Mouse (Mus musculus) ES-Bruce4 (cell line): ENCODE measurements around the gene Mgst3. TPM values are rescaled to one million over a fixed set of nuclear protein-coding genes. Genes with fewer than 3 reads are reported as not detected.

ENCODE experiments used
- H3K27ac ChIP-seq: 2 replicates; pipeline ENCODE4 v1.5.1; 2012; ENCODE audit warnings: low read length, inconsistent platforms; ENCODE audit not compliant: insufficient read depth
- H3K27me3 ChIP-seq: 2 replicates; pipeline ENCODE4 v1.6.1; 2012; ENCODE audit warnings: mild to moderate bottlenecking, low read length, inconsistent platforms; ENCODE audit not compliant: control insufficient read depth, poor library complexity, insufficient read depth, severe bottlenecking
- H3K36me3 ChIP-seq: 2 replicates; pipeline ENCODE4 v1.6.1; 2012; ENCODE audit warnings: inconsistent platforms, mild to moderate bottlenecking, low read length, moderate library complexity; ENCODE audit not compliant: control insufficient read depth, poor library complexity, insufficient read depth, severe bottlenecking
- H3K4me1 ChIP-seq: one replicate; pipeline ENCODE4 v1.8.1; 2011; ENCODE audit warnings: low read length; ENCODE audit not compliant: control insufficient read depth, insufficient read depth
- H3K4me3 ChIP-seq: 2 replicates; pipeline ENCODE4 v1.5.1; 2011; ENCODE audit warnings: low read depth, mild to moderate bottlenecking, low read length
- H3K9ac ChIP-seq: 2 replicates; pipeline ENCODE4 v1.6.1; 2012; ENCODE audit warnings: low read depth, mild to moderate bottlenecking, inconsistent platforms; ENCODE audit not compliant: poor library complexity, severe bottlenecking
- H3K9me3 ChIP-seq: replicated peaks from 2 replicates; pipeline ENCODE4 v1.6.1; 2012; ENCODE audit warnings: mild to moderate bottlenecking, low read length, inconsistent platforms; ENCODE audit not compliant: control insufficient read depth, poor library complexity, insufficient read depth, severe bottlenecking
- CTCF ChIP-seq: IDR thresholded peaks from one replicate; pipeline ENCODE4 v1.8.1; 2011; ENCODE audit warnings: low read depth, low read length
- EP300 ChIP-seq: IDR thresholded peaks from 2 replicates; pipeline ENCODE4 v1.6.1; 2011; ENCODE audit warnings: low read depth, low read length; ENCODE audit not compliant: insufficient read depth
- POLR2A ChIP-seq: IDR thresholded peaks from one replicate; pipeline ENCODE4 v1.8.1; 2011; ENCODE audit warnings: low read length; ENCODE audit not compliant: insufficient read depth
- polyA plus RNA-seq: library from polyadenylated mRNA; stranded (reverse); fragments of >200 nt; gene quantifications from 2 replicates; pipeline ENCODE4 v1.2.4, GENCODE M21; 2011; ENCODE audit warnings: low read depth; ENCODE audit not compliant: missing spikeins, insufficient read depth, insufficient read length

Gene Mgst3
- polyA plus RNA-seq, 1 experiment = 23.4 TPM

DNA sequence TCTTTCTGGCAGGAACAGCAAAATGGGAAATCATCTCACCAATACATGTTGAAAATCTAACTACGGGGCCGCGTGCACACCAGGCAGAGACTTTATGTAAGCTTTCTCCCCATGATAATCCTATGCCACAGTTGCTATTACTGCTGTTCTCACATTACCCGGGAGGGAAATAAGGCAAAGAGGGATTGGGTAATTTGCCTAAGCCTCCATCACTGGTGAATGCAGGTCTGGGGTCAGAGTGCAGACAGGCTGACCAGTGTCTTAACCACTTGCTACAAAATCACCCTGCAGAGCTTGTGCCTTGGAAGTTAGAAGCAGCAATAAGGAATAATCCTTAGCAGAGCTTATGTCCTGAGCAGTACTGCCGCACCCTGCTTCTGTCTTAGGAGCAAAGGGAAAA is 8.0 kb downstream of the Mgst3 start:
- H3K4me1 ChIP-seq = peaks cover 2% of the 10 kb centered on the region
- no peak overlapping the region for H3K4me3 ChIP-seq
- H3K9me3 ChIP-seq = no peaks in the 10 kb centered on the region
- no peaks in the 10 kb centered on the region for H3K36me3 ChIP-seq
- TF ChIP-seq EP300 = no peak
- TF ChIP-seq POLR2A = no peak
- no peak for TF ChIP-seq CTCF
- no peak overlapping the region for H3K27ac ChIP-seq
- H3K27me3 ChIP-seq = no peaks in the 10 kb centered on the region
- H3K9ac ChIP-seq = no peak overlapping the region

DNA sequence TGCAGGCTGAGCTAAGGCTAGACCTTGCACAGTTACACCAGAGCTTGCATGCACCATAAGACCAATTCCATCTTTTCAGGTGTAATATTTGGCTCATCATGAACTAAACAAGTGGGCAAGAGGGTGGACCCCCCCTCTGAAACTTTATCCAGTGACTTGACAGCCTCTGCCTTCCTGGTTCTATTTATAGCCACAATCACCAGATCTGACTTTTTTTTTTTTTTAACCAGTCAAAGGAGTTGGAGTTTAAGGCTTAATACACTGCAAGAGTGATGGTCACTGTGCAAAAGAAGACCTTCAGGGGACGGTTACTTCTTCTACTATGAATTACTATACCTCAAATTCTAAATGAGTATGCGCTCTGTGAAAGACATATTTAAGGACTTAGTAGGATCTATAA is 8.4 kb downstream of the Mgst3 start:
- H3K9me3 ChIP-seq = no peaks in the 10 kb centered on the region
- TF ChIP-seq CTCF (no peak), POLR2A (no peak), EP300 (no peak)
- H3K27me3 ChIP-seq = no peaks in the 10 kb centered on the region
- no peaks in the 10 kb centered on the region for H3K36me3 ChIP-seq
- H3K27ac ChIP-seq = no peak overlapping the region
- peaks cover 2% of the 10 kb centered on the region for H3K4me1 ChIP-seq
- H3K4me3 ChIP-seq = no peak overlapping the region
- H3K9ac ChIP-seq = no peak overlapping the region

DNA sequence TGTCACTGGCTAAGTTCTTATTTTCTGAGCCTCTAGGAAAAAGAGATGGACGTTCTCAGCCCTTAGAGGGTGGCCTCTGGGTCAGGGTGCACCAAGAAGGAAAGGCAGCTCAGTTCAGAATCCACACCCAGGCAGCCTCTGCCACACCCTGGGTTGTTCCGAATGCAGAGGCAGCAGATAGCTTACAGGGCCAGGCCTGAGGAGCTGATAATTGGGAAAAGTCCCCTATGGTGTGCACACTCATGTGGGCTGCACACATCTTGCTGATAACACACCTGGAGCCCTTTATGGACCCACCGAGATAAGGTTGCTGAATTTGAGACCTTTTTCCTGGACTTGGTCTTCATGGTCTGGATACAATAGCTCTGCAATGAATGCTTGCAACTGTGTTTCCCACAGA is 9.5 kb downstream of the Mgst3 start:
- H3K36me3 ChIP-seq = no peaks in the 10 kb centered on the region
- H3K4me3 ChIP-seq = no peak overlapping the region
- no peaks in the 10 kb centered on the region for H3K27me3 ChIP-seq
- H3K9me3 ChIP-seq = no peaks in the 10 kb centered on the region
- H3K27ac ChIP-seq = no peak overlapping the region
- H3K9ac ChIP-seq = no peak overlapping the region
- H3K4me1 ChIP-seq = peaks cover 2% of the 10 kb centered on the region
- no peak for TF ChIP-seq EP300
- no peak for TF ChIP-seq CTCF
- TF ChIP-seq POLR2A = no peak

DNA sequence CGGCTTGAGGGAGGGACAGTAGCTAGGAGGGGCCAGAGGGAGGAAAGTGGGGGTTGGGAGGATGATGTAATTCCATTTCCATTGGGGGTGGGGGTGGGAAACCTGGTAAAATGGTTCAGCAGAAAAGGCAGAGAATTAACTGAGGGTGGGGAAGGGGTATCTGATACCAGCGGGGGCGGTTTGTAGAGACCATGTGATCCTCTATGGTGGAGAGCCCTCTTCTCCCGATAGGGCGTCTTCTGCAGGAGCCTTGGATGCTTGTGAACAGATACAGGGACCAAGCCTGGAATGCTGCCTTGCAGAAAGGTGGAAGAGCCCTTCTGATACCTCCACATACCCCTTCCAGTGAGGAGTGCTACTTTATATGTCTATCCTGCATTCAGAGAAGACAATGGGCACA is 10.5 kb downstream of the Mgst3 start:
- H3K27ac ChIP-seq = no peak overlapping the region
- no peaks in the 10 kb centered on the region for H3K27me3 ChIP-seq
- no peak for TF ChIP-seq EP300
- no peak for TF ChIP-seq POLR2A
- no peak for TF ChIP-seq CTCF
- no peak overlapping the region for H3K4me3 ChIP-seq
- H3K9ac ChIP-seq = no peak overlapping the region
- H3K4me1 ChIP-seq = peaks cover 2% of the 10 kb centered on the region
- H3K9me3 ChIP-seq = no peaks in the 10 kb centered on the region
- H3K36me3 ChIP-seq = no peaks in the 10 kb centered on the region

DNA sequence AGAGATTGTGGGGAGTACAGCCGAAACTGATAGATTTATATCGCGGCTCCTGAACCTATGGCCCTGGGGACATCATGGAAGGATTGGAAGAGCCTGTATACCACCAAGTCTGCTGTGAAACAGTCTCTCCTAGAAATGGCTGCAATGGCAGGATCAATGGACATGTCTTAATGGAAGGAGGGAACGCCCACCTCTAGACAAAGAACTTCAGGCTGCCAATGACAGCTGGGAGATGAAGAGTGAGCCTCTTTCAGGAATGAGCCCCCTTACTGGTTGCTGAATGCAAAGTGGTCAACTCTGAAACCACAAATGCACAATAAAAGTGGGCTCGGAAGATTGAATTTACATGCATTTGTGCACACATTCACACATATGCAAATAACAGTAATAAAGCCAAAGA is 10.9 kb downstream of the Mgst3 start:
- Histone ChIP-seq H3K4me1 (peaks cover 2% of the 10 kb centered on the region), H3K4me3 (no peak overlapping the region), H3K9ac (no peak overlapping the region), H3K27ac (no peak overlapping the region), H3K36me3 (no peaks in the 10 kb centered on the region), H3K9me3 (no peaks in the 10 kb centered on the region), H3K27me3 (no peaks in the 10 kb centered on the region)
- TF ChIP-seq CTCF = no peak
- TF ChIP-seq EP300 = no peak
- TF ChIP-seq POLR2A = no peak

DNA sequence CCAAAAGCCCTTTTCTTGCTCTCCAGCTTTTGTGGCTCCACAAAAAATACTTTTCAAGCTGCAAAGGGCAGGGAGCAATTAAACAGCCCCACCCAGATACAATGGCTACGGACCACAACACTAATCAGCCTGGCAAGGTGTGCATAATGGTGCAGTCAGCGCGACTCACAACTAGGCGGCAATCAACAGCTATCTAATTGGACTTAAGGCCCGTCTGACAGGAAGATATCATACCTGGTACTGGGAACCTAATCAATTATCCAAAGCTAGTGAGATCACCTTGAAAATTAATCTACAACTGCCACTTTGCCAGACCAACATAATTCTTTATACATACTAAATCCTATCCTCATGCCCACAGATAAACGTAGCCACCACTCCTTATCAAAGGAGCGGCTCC is 11.3 kb downstream of the Mgst3 start:
- Histone ChIP-seq H3K27me3 (no peaks in the 10 kb centered on the region), H3K27ac (no peak overlapping the region), H3K9ac (no peak overlapping the region), H3K9me3 (no peaks in the 10 kb centered on the region), H3K4me1 (peaks cover 2% of the 10 kb centered on the region), H3K36me3 (no peaks in the 10 kb centered on the region), H3K4me3 (no peak overlapping the region)
- TF ChIP-seq EP300 = no peak
- TF ChIP-seq POLR2A = no peak
